In the genomic region with DNA sequence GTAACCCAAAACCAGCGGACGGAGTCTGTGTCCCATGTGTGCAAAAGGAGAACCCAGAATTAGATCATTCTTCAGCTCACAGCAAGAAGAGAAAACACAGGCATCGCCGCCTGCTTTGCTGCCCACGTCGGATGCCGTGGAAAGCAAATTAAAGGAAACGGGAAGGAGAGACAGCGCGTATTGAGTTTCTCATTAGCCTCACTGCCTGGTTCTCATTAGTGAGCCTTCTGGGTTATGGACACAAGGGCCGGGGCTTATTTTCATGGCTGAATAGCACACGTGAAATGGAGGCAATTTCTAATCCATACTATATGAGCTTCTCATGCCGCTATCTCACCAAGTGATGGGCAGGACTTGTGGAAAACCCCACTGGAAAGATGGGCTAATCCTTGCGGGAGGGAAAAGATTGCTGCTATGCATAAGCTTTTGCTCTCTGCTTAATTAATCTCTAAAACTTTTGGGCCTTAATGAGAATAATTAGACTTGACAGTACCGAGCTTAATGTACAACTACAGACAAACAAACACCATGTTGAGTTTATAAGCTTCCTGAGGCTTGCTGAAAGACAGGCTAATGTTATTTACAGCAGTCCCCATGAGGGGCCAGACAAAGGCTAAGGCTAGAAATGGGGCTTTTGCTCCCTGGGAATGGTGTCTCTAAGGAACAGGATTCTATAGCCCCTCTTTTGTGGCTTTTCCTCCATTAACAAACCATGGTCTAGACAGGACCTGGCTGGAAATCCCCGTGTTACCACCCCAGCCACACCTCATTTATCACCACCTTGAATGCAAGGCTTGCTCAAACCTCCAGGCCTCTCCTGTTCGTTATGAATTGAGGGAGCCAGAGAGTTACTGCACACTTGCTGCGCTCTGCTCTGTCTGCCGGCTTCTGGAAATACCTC, we compare ENCODE assay signal across 13 mouse cellular contexts.
A peak's percentile ranks its signal among the peaks of the same experiment; 100 is the strongest.
DNase-seq lines count a peak whose midpoint lies in the region; ATAC-seq lines count a peak whose summit lies in the region.
"Had no signal": no experiment of that assay in that cellular context is flagged by ENCODE, and none has a peak within 500 bp of the region (broad histone marks: within the 10 kb centered on the region; RNA-seq: fewer than 3 reads in every experiment).

No protein-coding gene starts in this region.

- ATAC-seq in midbrain, embryonic 16.5 days, result no peak
- peak; percentile 66; the same call in 1 of the 2 replicates for ATAC-seq in forebrain, embryonic 13.5 days
- no peak for ATAC-seq in limb, embryonic 12.5 days (ENCODE audit: insufficient number of reproducible peaks, insufficient read depth, low FRiP score, low TSS enrichment, low read depth)

- H3K4me3 ChIP-seq in midbrain, embryonic 10.5 days, result no peak overlapping the region
- no peak overlapping the region for H3K4me3 ChIP-seq in midbrain, embryonic 16.5 days (ENCODE audit: low read depth, low read length)
- H3K4me3 ChIP-seq in forebrain, embryonic 13.5 days, result no peak overlapping the region
- H3K4me3 ChIP-seq in limb, embryonic 12.5 days (replicated peaks), result no peak overlapping the region
- H3K4me3 ChIP-seq: erythroblast, embryonic 14.5 days had no signal

- no peaks in the 10 kb centered on the region for H3K36me3 ChIP-seq in midbrain, embryonic 10.5 days
- H3K36me3 ChIP-seq in midbrain, embryonic 16.5 days (ENCODE audit: control insufficient read depth, insufficient read depth, low read length), result no peaks in the 10 kb centered on the region
- no peaks in the 10 kb centered on the region for H3K36me3 ChIP-seq in forebrain, embryonic 13.5 days (ENCODE audit: poor library complexity, severe bottlenecking)
- H3K36me3 ChIP-seq in limb, embryonic 12.5 days, result no peaks in the 10 kb centered on the region

- H3K9me3 ChIP-seq in midbrain, embryonic 10.5 days (replicated peaks), result peaks cover 8% of the 10 kb centered on the region; the same call in 1 of the 2 replicates
- no peaks in the 10 kb centered on the region; the same call in 1 of the 2 replicates for H3K9me3 ChIP-seq in midbrain, embryonic 16.5 days (replicated peaks; ENCODE audit: control insufficient read depth, low read length, poor library complexity, severe bottlenecking)
- H3K9me3 ChIP-seq in forebrain, embryonic 13.5 days (replicated peaks), result no peaks in the 10 kb centered on the region
- peaks cover 8% of the 10 kb centered on the region; the same call in 1 of the 2 replicates for H3K9me3 ChIP-seq in limb, embryonic 12.5 days

- peaks cover 6% of the 10 kb centered on the region for H3K4me1 ChIP-seq in midbrain, embryonic 10.5 days
- H3K4me1 ChIP-seq in midbrain, embryonic 16.5 days (ENCODE audit: control insufficient read depth, insufficient read depth, low read length), result peaks cover 6% of the 10 kb centered on the region; the same call in 1 of the 2 replicates
- peaks cover 29% of the 10 kb centered on the region for H3K4me1 ChIP-seq in forebrain, embryonic 13.5 days
- peaks cover 38% of the 10 kb centered on the region for H3K4me1 ChIP-seq in limb, embryonic 12.5 days (replicated peaks)

- H3K9ac ChIP-seq in midbrain, embryonic 16.5 days (ENCODE audit: low read depth, low read length), result no peak overlapping the region
- no peak overlapping the region for H3K9ac ChIP-seq in forebrain, embryonic 13.5 days
- peak overlapping the region; percentile 27; the same call in 1 of the 2 replicates for H3K9ac ChIP-seq in limb, embryonic 12.5 days (replicated peaks)

- WGBS in midbrain, embryonic 10.5 days, result 77% methylated on average over 19 of the region's 19 CpGs
- 65% methylated on average over 19 of the region's 19 CpGs for WGBS in midbrain, embryonic 16.5 days
- 28% methylated on average over 19 of the region's 19 CpGs for WGBS in forebrain, embryonic 13.5 days
- WGBS in limb, embryonic 12.5 days, result 12% methylated on average over 19 of the region's 19 CpGs

- no peak overlapping the region for H3K4me2 ChIP-seq in midbrain, embryonic 16.5 days (ENCODE audit: low read length)
- H3K4me2 ChIP-seq in forebrain, embryonic 13.5 days, result no peak overlapping the region
- H3K4me2 ChIP-seq in limb, embryonic 12.5 days, result no peak overlapping the region

- DNase-seq in midbrain, embryonic 10.5 days (ENCODE audit: low spot score), result no peak
- no peak for DNase-seq in cerebellum, adult 11 months
- no peak for DNase-seq in gastrocnemius, adult 18-20 months (ENCODE audit: low spot score)
- no peak for DNase-seq in heart, adult 18-20 months
- DNase-seq: cerebellum, adult 9-10 months; gastrocnemius, postnatal 10 days; kidney, adult 2 months; layer of hippocampus, adult 9-11 months; right cerebral cortex, adult 18-20 months had no signal

- H3K27me3 ChIP-seq in midbrain, embryonic 10.5 days (ENCODE audit: low read depth, poor library complexity, severe bottlenecking), result 0 out of 2 replicates have a peak, but pooled peaks cover 10% of the 10 kb centered on the region
- no peaks in the 10 kb centered on the region for H3K27me3 ChIP-seq in midbrain, embryonic 16.5 days (ENCODE audit: control insufficient read depth, insufficient read depth, low read depth, low read length)
- H3K27me3 ChIP-seq in forebrain, embryonic 13.5 days, result peaks cover 8% of the 10 kb centered on the region; the same call in 1 of the 2 replicates
- no peaks in the 10 kb centered on the region for H3K27me3 ChIP-seq in limb, embryonic 12.5 days

- H3K27ac ChIP-seq in midbrain, embryonic 10.5 days (replicated peaks), result peak overlapping the region; percentile 46
- no peak overlapping the region for H3K27ac ChIP-seq in midbrain, embryonic 16.5 days (ENCODE audit: low read length)
- H3K27ac ChIP-seq in forebrain, embryonic 13.5 days, result peak overlapping the region; percentile 17
- H3K27ac ChIP-seq in limb, embryonic 12.5 days, result peak overlapping the region; percentile 87
